Mouse (Mus musculus) heart, adult 2 months (tissue): Measurements from ENCODE around the gene Olfr316. TPM values are rescaled to one million over a fixed set of nuclear protein-coding genes. Genes with fewer than 3 reads are reported as not detected.

Source experiments
- DNase-seq, 2 experiments: peaks; one replicate each; pipeline ENCODE4 v3.0.0; 2021
- H3K27ac ChIP-seq: fragments of 200-600 bp; 2 replicates; pipeline ENCODE4 v1.8.1; 2022
- H3K27me3 ChIP-seq: fragments of 200-500 bp; 2 replicates; pipeline ENCODE4 v1.6.1; 2012; ENCODE audit warnings: mild to moderate bottlenecking, low read length, inconsistent platforms, mixed read lengths; ENCODE audit not compliant: control insufficient read depth, insufficient read depth
- H3K36me3 ChIP-seq: fragments of 200-500 bp; 2 replicates; pipeline ENCODE4 v1.6.1; 2012; ENCODE audit warnings: low read length, inconsistent platforms; ENCODE audit not compliant: control insufficient read depth, insufficient read depth
- H3K4me1 ChIP-seq: fragments of 200-500 bp; 2 replicates; pipeline ENCODE4 v1.6.1; 2011; ENCODE audit warnings: low read length; ENCODE audit not compliant: control insufficient read depth, insufficient read depth
- H3K4me3 ChIP-seq: fragments of 200-600 bp; 2 replicates; pipeline ENCODE4 v1.8.1; 2022
- H3K79me2 ChIP-seq: fragments of 200-500 bp; replicated peaks from 2 replicates; pipeline ENCODE4 v1.6.1; 2012; ENCODE audit warnings: mild to moderate bottlenecking, inconsistent platforms, low read length, moderate library complexity, mixed read lengths; ENCODE audit not compliant: control insufficient read depth, insufficient read depth
- H3K9ac ChIP-seq: fragments of 200-500 bp; 2 replicates; pipeline ENCODE4 v1.6.1; 2012; ENCODE audit warnings: low read depth, mild to moderate bottlenecking, control low read depth, inconsistent platforms, low read length, mixed read lengths
- CTCF ChIP-seq: fragments of 200-600 bp; IDR thresholded peaks from 2 replicates; pipeline ENCODE4 v1.8.1; 2022; ENCODE audit warnings: antibody characterized with exemption, mild to moderate bottlenecking, moderate library complexity
- EP300 ChIP-seq: fragments of 200-500 bp; IDR thresholded peaks from 2 replicates; pipeline ENCODE4 v1.6.1; 2011; ENCODE audit warnings: low read depth, low read length, control low read depth; ENCODE audit not compliant: insufficient read depth
- POLR2A ChIP-seq: fragments of 200-500 bp; IDR thresholded peaks from 2 replicates; pipeline ENCODE4 v1.6.1; 2011; ENCODE audit warnings: mild to moderate bottlenecking, low read depth, low read length, control low read depth; ENCODE audit not compliant: insufficient read depth
- WGBS: fragments of 180-500 bp; shearing (Covaris S2); methylation state at CpG from one replicate; pipeline ENCODE4 v1.1.7; 2018; 5-methylcytosine and 5-hydroxymethylcytosine counted together
- intact Hi-C: fragments of 180-260 bp; cut with DNase I; formaldehyde crosslinking; loops from one replicate; pipeline ENCODE4 v1.15.1; 2025
- polyA plus RNA-seq: library from polyadenylated mRNA; depleted of rRNA; stranded (reverse); fragments of >200 nt; gene quantifications from 2 replicates; pipeline ENCODE4 v1.2.3, GENCODE M21; 2012; rRNA removed
- total RNA-seq, 2 experiments: library from RNA; stranded (reverse); gene quantifications; 2 replicates each; pipeline ENCODE4 v1.2.3; 2021

The Olfr316 gene
- total and polyA plus RNA-seq, 3 experiments: not detected

DNA sequence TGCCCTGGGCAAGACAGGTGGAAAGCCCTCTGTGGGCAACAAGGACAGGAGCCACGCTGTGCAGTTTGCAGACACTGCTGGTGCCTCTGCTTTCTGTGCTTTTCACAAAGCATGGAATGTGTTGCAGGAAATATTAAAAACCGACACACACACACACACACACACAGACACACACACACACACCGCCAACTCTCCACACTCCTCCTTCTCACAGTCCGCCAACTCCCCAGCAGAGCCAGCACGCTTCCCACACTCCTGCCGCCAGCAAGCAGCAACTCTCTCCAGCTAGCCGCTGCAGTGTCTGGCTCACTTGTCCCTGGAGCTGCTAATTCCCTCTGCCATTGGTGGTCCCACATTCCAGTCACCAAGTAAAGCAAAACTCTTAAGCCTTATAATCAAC lies 44.3 kb downstream of the Olfr316 start:
- TF ChIP-seq CTCF: no peak
- TF ChIP-seq EP300: no peak
- no peak for TF ChIP-seq POLR2A
- Histone ChIP-seq H3K4me1 (no peaks in the 10 kb centered on the region), H3K79me2 (no peaks in the 10 kb centered on the region), H3K36me3 (no peaks in the 10 kb centered on the region), H3K27ac (no peak overlapping the region), H3K4me3 (no peak overlapping the region), H3K9ac (no peak overlapping the region), H3K27me3 (no peaks in the 10 kb centered on the region)
- 53% methylated on average over 7 of the region's 7 CpGs for WGBS
- intact Hi-C loops: no loop called here
- DNase-seq: no peak

DNA sequence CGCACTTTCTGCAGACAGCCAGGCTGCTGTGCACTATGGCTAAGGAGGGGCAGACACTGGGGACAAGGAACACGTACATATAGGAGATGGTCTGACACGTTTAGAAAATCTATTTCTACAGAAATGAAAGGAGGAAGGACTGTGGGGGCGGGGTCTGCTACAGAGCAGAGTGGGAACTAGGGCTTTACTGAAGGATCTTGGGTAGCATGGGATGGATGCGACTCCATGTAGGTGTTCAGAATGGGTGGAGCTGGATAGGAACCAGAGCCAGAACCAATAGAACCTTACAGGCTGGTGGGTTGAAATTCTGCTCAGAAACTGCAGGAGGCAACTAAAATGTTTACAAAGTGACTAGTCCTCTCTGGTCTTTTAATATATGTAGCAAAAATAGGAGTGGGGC lies 47.2 kb downstream of the Olfr316 start:
- H3K79me2 ChIP-seq: no peaks in the 10 kb centered on the region
- no peaks in the 10 kb centered on the region for H3K27me3 ChIP-seq
- H3K9ac ChIP-seq: no peak overlapping the region
- no peak overlapping the region for H3K4me3 ChIP-seq
- intact Hi-C loops: no loop called here
- H3K36me3 ChIP-seq: no peaks in the 10 kb centered on the region
- no peak for DNase-seq
- 70% methylated on average over 5 of the region's 5 CpGs for WGBS
- TF ChIP-seq POLR2A (no peak), CTCF (no peak), EP300 (no peak)
- H3K27ac ChIP-seq: no peak overlapping the region
- no peaks in the 10 kb centered on the region for H3K4me1 ChIP-seq

DNA sequence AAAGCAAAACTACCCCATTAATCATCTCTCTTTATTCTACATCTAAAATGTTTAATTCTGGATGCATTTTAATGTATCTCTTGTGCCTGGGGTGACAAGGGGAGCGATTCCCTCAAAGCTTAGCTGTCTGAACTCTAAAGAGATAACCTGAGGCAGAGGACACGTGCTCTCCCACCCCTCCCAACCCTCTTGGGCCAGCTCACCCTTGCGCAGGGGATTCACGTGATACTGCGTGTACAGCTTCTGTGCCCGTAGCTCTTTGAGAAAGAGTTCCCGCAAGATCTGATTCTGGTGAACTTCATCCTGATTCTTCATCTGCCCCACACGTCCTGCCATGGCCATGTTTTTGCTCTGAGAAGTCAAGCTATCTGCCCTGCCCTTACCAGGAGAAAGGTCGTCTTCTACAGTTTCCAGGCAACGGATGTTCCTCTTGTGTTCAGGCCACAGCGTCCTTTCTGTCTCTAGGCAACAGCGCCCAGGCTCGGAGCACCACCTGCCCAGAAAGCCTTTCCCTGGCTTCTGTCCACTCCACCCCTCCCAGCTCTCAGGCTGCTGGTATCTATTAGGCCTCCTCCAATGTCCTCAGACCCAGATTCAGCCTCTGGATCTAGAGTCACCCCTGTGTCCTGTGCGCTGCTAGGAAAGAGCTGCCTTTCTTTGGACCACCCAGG lies 49.2 kb downstream of the Olfr316 start, which contains the start of gene Fam183b:
Fam183b (minus strand) TSS at position 403 of the 671 bp plus-strand sequence.
- 35% methylated on average over 14 of the region's 14 CpGs for WGBS
- Histone ChIP-seq H3K27me3 (no peaks in the 10 kb centered on the region), H3K36me3 (no peaks in the 10 kb centered on the region), H3K9ac (no peak within 1 kb of the TSS), H3K4me3 (no peak within 1 kb of the TSS), H3K79me2 (no peaks in the 10 kb centered on the region), H3K4me1 (no peaks in the 10 kb centered on the region), H3K27ac (no peak within 1 kb of the TSS)
- DNase-seq: peak in 1 of 2 experiments; percentile 27
- intact Hi-C loops: no loop called here
- TF ChIP-seq POLR2A: no peak
- TF ChIP-seq CTCF: no peak
- TF ChIP-seq EP300: no peak

DNA sequence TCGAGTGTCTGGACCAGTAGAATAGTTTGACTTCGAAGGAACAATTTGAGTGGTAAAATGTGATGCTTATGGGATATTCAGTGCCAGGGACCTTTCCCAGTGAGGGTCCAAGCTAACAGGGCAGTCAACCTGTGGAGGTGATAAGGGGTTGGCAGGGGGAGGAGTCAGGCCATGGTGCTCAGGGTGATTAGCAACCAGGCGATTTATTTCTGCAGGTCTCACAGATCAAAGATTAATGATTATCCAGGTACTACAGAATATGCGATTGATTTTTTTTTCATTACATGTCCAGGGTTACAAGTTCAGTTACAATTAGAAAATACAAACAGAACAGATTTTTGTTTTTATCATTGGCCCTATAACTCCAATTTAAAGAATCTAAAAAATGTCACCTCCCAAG lies 51.3 kb downstream of the Olfr316 start:
- WGBS: 74% methylated on average over 4 of the region's 4 CpGs

DNA sequence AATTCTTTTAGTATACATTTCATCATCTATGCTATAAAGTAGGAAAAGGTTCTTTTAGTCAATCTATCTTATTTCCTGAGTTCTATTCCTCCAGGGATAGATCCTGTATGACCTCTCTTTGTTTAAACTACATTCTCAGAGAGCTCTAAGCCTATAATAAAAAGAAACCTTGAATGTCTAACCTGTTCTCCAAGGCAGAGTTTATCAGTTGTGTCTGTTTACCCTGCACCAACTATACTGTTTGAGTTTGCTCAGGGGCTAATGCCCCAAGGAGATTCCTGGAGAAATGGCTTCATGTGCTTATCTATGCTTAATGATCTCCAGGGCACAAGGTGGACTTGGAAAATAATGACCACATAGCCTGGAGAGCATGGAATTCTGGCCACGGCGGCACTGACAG lies 51.9 kb downstream of the Olfr316 start:
- Histone ChIP-seq H3K9ac (no peak overlapping the region), H3K27me3 (no peaks in the 10 kb centered on the region), H3K4me1 (no peaks in the 10 kb centered on the region), H3K27ac (no peak overlapping the region), H3K4me3 (no peak overlapping the region), H3K36me3 (no peaks in the 10 kb centered on the region), H3K79me2 (no peaks in the 10 kb centered on the region)
- DNase-seq: no peak
- 60% methylated on average over 2 of the region's 2 CpGs for WGBS
- TF ChIP-seq EP300 (no peak), CTCF (no peak), POLR2A (no peak)
- intact Hi-C loops: no loop called here

More for the DNA sequence above, 51.3 kb downstream of the Olfr316 start:
- TF ChIP-seq EP300 (no peak), POLR2A (no peak)
- DNase-seq: no peak
- Histone ChIP-seq H3K36me3 (no peaks in the 10 kb centered on the region), H3K27me3 (no peaks in the 10 kb centered on the region), H3K9ac (no peak overlapping the region), H3K27ac (no peak overlapping the region), H3K79me2 (no peaks in the 10 kb centered on the region), H3K4me1 (no peaks in the 10 kb centered on the region), H3K4me3 (no peak overlapping the region)
- intact Hi-C loops: no loop called here

Other genes starting within 250 kb of the Olfr316 start
- gene Olfr330, start 217.9 kb upstream of the Olfr316 start, total RNA-seq: not detected
- not detected in 2 replicates for gene Olfr330, start 217.9 kb upstream of the Olfr316 start, polyA plus RNA-seq
- not detected for gene Olfr329-ps, start 206.3 kb upstream of the Olfr316 start, total RNA-seq
- 0.15 and 0.27 TPM in 2 replicates for gene Olfr329-ps, start 206.3 kb upstream of the Olfr316 start, polyA plus RNA-seq
- not detected for gene Olfr328, start 197.1 kb upstream of the Olfr316 start, total RNA-seq
- not detected in 2 replicates for gene Olfr328, start 197.1 kb upstream of the Olfr316 start, polyA plus RNA-seq
- not detected for gene Olfr224, start 182.2 kb upstream of the Olfr316 start, total RNA-seq
- 0.61 and 1.3 TPM in 2 replicates for gene Olfr224, start 182.2 kb upstream of the Olfr316 start, polyA plus RNA-seq
- gene Olfr325, start 175.0 kb upstream of the Olfr316 start, total RNA-seq: not detected
- gene Olfr325, start 175.0 kb upstream of the Olfr316 start, polyA plus RNA-seq: not detected in 2 replicates
- not detected for gene Olfr324, start 157.6 kb upstream of the Olfr316 start, total RNA-seq
- gene Olfr324, start 157.6 kb upstream of the Olfr316 start, polyA plus RNA-seq: not detected in 2 replicates
- 10 to 100 TPM in 1 of 2 experiments, 1 to 10 TPM in 1; 7.6 to 11.4 TPM for gene 2210407C18Rik, start 136.7 kb upstream of the Olfr316 start, total RNA-seq
- 1.5 and 3.6 TPM in 2 replicates for gene 2210407C18Rik, start 136.7 kb upstream of the Olfr316 start, polyA plus RNA-seq
- gene Olfr323, start 122.2 kb upstream of the Olfr316 start, total RNA-seq: not detected
- not detected in 2 replicates for gene Olfr323, start 122.2 kb upstream of the Olfr316 start, polyA plus RNA-seq
- gene Trim58, start 112.3 kb upstream of the Olfr316 start, total RNA-seq: under 1 TPM in 1 of 2 experiments, not detected in 1; 0.20 TPM
- gene Trim58, start 112.3 kb upstream of the Olfr316 start, polyA plus RNA-seq: 0.06 TPM in 1 of 2 replicates, not detected in the other
- gene Olfr322, start 94.0 kb upstream of the Olfr316 start, total RNA-seq: not detected
- not detected in 2 replicates for gene Olfr322, start 94.0 kb upstream of the Olfr316 start, polyA plus RNA-seq
- gene Olfr320, start 71.6 kb upstream of the Olfr316 start, total RNA-seq: not detected
- gene Olfr320, start 71.6 kb upstream of the Olfr316 start, polyA plus RNA-seq: not detected in 2 replicates
- not detected for gene Olfr319, start 53.6 kb upstream of the Olfr316 start, total RNA-seq
- gene Olfr319, start 53.6 kb upstream of the Olfr316 start, polyA plus RNA-seq: not detected in 2 replicates
- not detected for gene Olfr318, start 28.7 kb upstream of the Olfr316 start, total RNA-seq
- not detected in 2 replicates for gene Olfr318, start 28.7 kb upstream of the Olfr316 start, polyA plus RNA-seq
- gene Olfr317, start 13.5 kb upstream of the Olfr316 start, total RNA-seq: not detected
- not detected in 2 replicates for gene Olfr317, start 13.5 kb upstream of the Olfr316 start, polyA plus RNA-seq
- not detected for gene Olfr315, start 20.5 kb downstream of the Olfr316 start, total RNA-seq
- not detected in 2 replicates for gene Olfr315, start 20.5 kb downstream of the Olfr316 start, polyA plus RNA-seq
- gene Olfr314, start 30.2 kb downstream of the Olfr316 start, total RNA-seq: not detected
- not detected in 2 replicates for gene Olfr314, start 30.2 kb downstream of the Olfr316 start, polyA plus RNA-seq
- gene Fam183b, start 49.2 kb downstream of the Olfr316 start, total RNA-seq: not detected
- gene Fam183b, start 49.2 kb downstream of the Olfr316 start, polyA plus RNA-seq: 0.76 and 0.78 TPM in 2 replicates
- not detected for gene Olfr313, start 62.3 kb downstream of the Olfr316 start, total RNA-seq
- not detected in 2 replicates for gene Olfr313, start 62.3 kb downstream of the Olfr316 start, polyA plus RNA-seq
- gene Olfr312, start 76.5 kb downstream of the Olfr316 start, total RNA-seq: not detected
- not detected in 2 replicates for gene Olfr312, start 76.5 kb downstream of the Olfr316 start, polyA plus RNA-seq
- gene Olfr311, start 86.5 kb downstream of the Olfr316 start, total RNA-seq: not detected
- gene Olfr311, start 86.5 kb downstream of the Olfr316 start, polyA plus RNA-seq: not detected in 2 replicates
- gene Gm12258, start 94.4 kb downstream of the Olfr316 start, total RNA-seq: 1 to 10 TPM in 1 of 2 experiments, under 1 TPM in 1; 0.77 to 1.3 TPM
- gene Gm12258, start 94.4 kb downstream of the Olfr316 start, polyA plus RNA-seq: 1.3 and 2.8 TPM in 2 replicates
- gene 2810021J22Rik, start 114.5 kb downstream of the Olfr316 start, total RNA-seq: 1 to 10 TPM; 2.1 TPM
- gene 2810021J22Rik, start 114.5 kb downstream of the Olfr316 start, polyA plus RNA-seq: 3.1 TPM in 2 replicates
- gene Zfp39, start 151.5 kb downstream of the Olfr316 start, total RNA-seq: 1 to 10 TPM; 2.9 to 3.7 TPM
- 0.88 and 1.2 TPM in 2 replicates for gene Zfp39, start 151.5 kb downstream of the Olfr316 start, polyA plus RNA-seq
- gene Btnl10, start 165.2 kb downstream of the Olfr316 start, total RNA-seq: not detected
- gene Btnl10, start 165.2 kb downstream of the Olfr316 start, polyA plus RNA-seq: 0.04 and 0.09 TPM in 2 replicates
- gene Rnf187, start 186.2 kb downstream of the Olfr316 start, total RNA-seq: 100 to 1,000 TPM; 164 to 177 TPM
- gene Rnf187, start 186.2 kb downstream of the Olfr316 start, polyA plus RNA-seq: 182 and 190 TPM in 2 replicates
- gene Hist3h2ba, start 196.2 kb downstream of the Olfr316 start, total RNA-seq: 1 to 10 TPM in 1 of 2 experiments, under 1 TPM in 1; 0.81 to 1.1 TPM
- gene Hist3h2ba, start 196.2 kb downstream of the Olfr316 start, polyA plus RNA-seq: 0.67 and 1.5 TPM in 2 replicates
- 10 to 100 TPM; 13.6 to 14.0 TPM for gene Hist3h2a, start 202.0 kb downstream of the Olfr316 start, total RNA-seq
- 12.6 and 15.4 TPM in 2 replicates for gene Hist3h2a, start 202.0 kb downstream of the Olfr316 start, polyA plus RNA-seq
- gene Trim17, start 202.0 kb downstream of the Olfr316 start, total RNA-seq: under 1 TPM in 1 of 2 experiments, not detected in 1; 0.07 TPM
- gene Trim17, start 202.0 kb downstream of the Olfr316 start, polyA plus RNA-seq: 0.20 and 0.37 TPM in 2 replicates
- gene Trim11, start 225.4 kb downstream of the Olfr316 start, total RNA-seq: 10 to 100 TPM; 11.9 to 14.0 TPM
- 14.3 and 19.4 TPM in 2 replicates for gene Trim11, start 225.4 kb downstream of the Olfr316 start, polyA plus RNA-seq